Mouse (Mus musculus) cerebellum, adult 11 months (tissue): ENCODE measurements around the gene Tmem63c.

Experiments used
- DNase-seq: peaks from one replicate; pipeline ENCODE4 v3.0.0; 2022

The Tmem63c gene

GRCm38 (mm10) chr12:87057066-87057465 is 35.9 kb downstream of the Tmem63c start:
- no peak for DNase-seq

- DNase-seq = peak; percentile 36
Observed at GRCm38 (mm10) chr12:87065446-87065845, 44.3 kb downstream of the Tmem63c start.

GRCm38 (mm10) chr12:87066429-87066828 is 45.3 kb downstream of the Tmem63c start:
- DNase-seq = no peak

GRCm38 (mm10) chr12:87070520-87070919 is 49.4 kb downstream of the Tmem63c start:
- DNase-seq = no peak

GRCm38 (mm10) chr12:87076610-87077009 is 55.5 kb downstream of the Tmem63c start:
- DNase-seq = no peak

- DNase-seq = no peak
Observed at GRCm38 (mm10) chr12:87082797-87083196, 61.7 kb downstream of the Tmem63c start.

GRCm38 (mm10) chr12:87087236-87087635 is 66.1 kb downstream of the Tmem63c start:
- no peak for DNase-seq

GRCm38 (mm10) chr12:87088331-87088730 is 67.2 kb downstream of the Tmem63c start:
- no peak for DNase-seq

- DNase-seq = no peak
Observed at GRCm38 (mm10) chr12:87089255-87089654, 68.1 kb downstream of the Tmem63c start.

GRCm38 (mm10) chr12:87089701-87090100 is 68.6 kb downstream of the Tmem63c start:
- DNase-seq = no peak

- DNase-seq = no peak
Observed at GRCm38 (mm10) chr12:87091916-87092315, 70.8 kb downstream of the Tmem63c start.

- no peak for DNase-seq
Observed at GRCm38 (mm10) chr12:87093249-87093648, 72.1 kb downstream of the Tmem63c start.

GRCm38 (mm10) chr12:87093671-87094070 is 72.5 kb downstream of the Tmem63c start:
- no peak for DNase-seq

- no peak for DNase-seq
Observed at GRCm38 (mm10) chr12:87100331-87100730, 79.2 kb downstream of the Tmem63c start.

- DNase-seq = no peak
Observed at GRCm38 (mm10) chr12:87102165-87102631, 81.1 kb downstream of the Tmem63c start, which contains the start of gene Ngb. TSS of gene Ngb (minus strand) at chr12:87102539.

GRCm38 (mm10) chr12:87103471-87103870 is 82.3 kb downstream of the Tmem63c start:
- DNase-seq = no peak

- no peak for DNase-seq
Observed at GRCm38 (mm10) chr12:87104796-87105195, 83.7 kb downstream of the Tmem63c start.

- no peak for DNase-seq
Observed at GRCm38 (mm10) chr12:87107357-87107977, 86.3 kb downstream of the Tmem63c start.

GRCm38 (mm10) chr12:87121918-87122589 is 100.9 kb downstream of the Tmem63c start:
- DNase-seq = no peak

- no peak for DNase-seq
Observed at GRCm38 (mm10) chr12:87127256-87127655, 106.1 kb downstream of the Tmem63c start.

GRCm38 (mm10) chr12:87130224-87130623 is 109.1 kb downstream of the Tmem63c start:
- no peak for DNase-seq

GRCm38 (mm10) chr12:87131181-87131580 is 110.0 kb downstream of the Tmem63c start:
- DNase-seq = no peak

- no peak for DNase-seq
Observed at GRCm38 (mm10) chr12:87131619-87132018, 110.5 kb downstream of the Tmem63c start.

- DNase-seq = no peak
Observed at GRCm38 (mm10) chr12:87132210-87132609, 111.1 kb downstream of the Tmem63c start.
